Mouse (Mus musculus): ENCODE data around the gene Gm4756.

The Gm4756 gene

GRCm38 (mm10) chr12:72654698-72655097, 5.2 kb upstream of the Gm4756 start:
- peak; percentile 78 for DNase-seq (ENCODE audit: low read depth)

- no peak for DNase-seq (ENCODE audit: low read depth)
Measured at GRCm38 (mm10) chr12:72648921-72649320, 540 bp downstream of the Gm4756 start.

GRCm38 (mm10) chr12:72638025-72638424, 11.4 kb downstream of the Gm4756 start:
- DNase-seq (ENCODE audit: low read depth): no peak

GRCm38 (mm10) chr12:72628751-72629150, 20.7 kb downstream of the Gm4756 start:
- DNase-seq (ENCODE audit: low read depth): no peak

GRCm38 (mm10) chr12:72622853-72623496, 26.5 kb downstream of the Gm4756 start:
- DNase-seq (ENCODE audit: low read depth): peak; percentile 98

GRCm38 (mm10) chr12:72621441-72621840, 28.0 kb downstream of the Gm4756 start:
- DNase-seq (ENCODE audit: low read depth): peak; percentile 68

GRCm38 (mm10) chr12:72620856-72621255, 28.6 kb downstream of the Gm4756 start:
- DNase-seq (ENCODE audit: low read depth): no peak

- no peak for DNase-seq (ENCODE audit: low read depth)
Measured at GRCm38 (mm10) chr12:72612053-72612452, 37.4 kb downstream of the Gm4756 start.

- DNase-seq (ENCODE audit: low read depth): peak; percentile 51
Measured at GRCm38 (mm10) chr12:72598731-72599130, 50.7 kb downstream of the Gm4756 start.

- DNase-seq (ENCODE audit: low read depth): peak; percentile 61
Measured at GRCm38 (mm10) chr12:72594001-72594400, 55.5 kb downstream of the Gm4756 start.

GRCm38 (mm10) chr12:72592991-72593390, 56.5 kb downstream of the Gm4756 start:
- DNase-seq (ENCODE audit: low read depth): no peak

GRCm38 (mm10) chr12:72585339-72585738, 64.1 kb downstream of the Gm4756 start:
- DNase-seq (ENCODE audit: low read depth): peak; percentile 75

- DNase-seq (ENCODE audit: low read depth): no peak
Measured at GRCm38 (mm10) chr12:72583099-72583498, 66.4 kb downstream of the Gm4756 start.

- DNase-seq (ENCODE audit: low read depth): peak; percentile 14
Measured at GRCm38 (mm10) chr12:72582021-72582420, 67.4 kb downstream of the Gm4756 start.

- DNase-seq (ENCODE audit: low read depth): no peak
Measured at GRCm38 (mm10) chr12:72564281-72564795, 85.1 kb downstream of the Gm4756 start.

- DNase-seq (ENCODE audit: low read depth): no peak
Measured at GRCm38 (mm10) chr12:72554347-72554746, 95.1 kb downstream of the Gm4756 start.

- no peak for DNase-seq (ENCODE audit: low read depth)
Measured at GRCm38 (mm10) chr12:72538571-72538970, 110.9 kb downstream of the Gm4756 start.

- peak; percentile 98 for DNase-seq (ENCODE audit: low read depth)
Measured at GRCm38 (mm10) chr12:72536021-72536597, 113.4 kb downstream of the Gm4756 start, which contains the start of gene Pcnx4. Gene Pcnx4 (plus strand): TSS chr12:72536383.

- DNase-seq (ENCODE audit: low read depth): no peak
Measured at GRCm38 (mm10) chr12:72535599-72535998, 113.9 kb downstream of the Gm4756 start.

- DNase-seq (ENCODE audit: low read depth): no peak
Measured at GRCm38 (mm10) chr12:72533986-72534385, 115.5 kb downstream of the Gm4756 start.

- no peak for DNase-seq (ENCODE audit: low read depth)
Measured at GRCm38 (mm10) chr12:72532303-72532702, 117.2 kb downstream of the Gm4756 start.
